Mouse (Mus musculus): Measurements from ENCODE around the gene Htr7.

The Htr7 gene

DNA sequence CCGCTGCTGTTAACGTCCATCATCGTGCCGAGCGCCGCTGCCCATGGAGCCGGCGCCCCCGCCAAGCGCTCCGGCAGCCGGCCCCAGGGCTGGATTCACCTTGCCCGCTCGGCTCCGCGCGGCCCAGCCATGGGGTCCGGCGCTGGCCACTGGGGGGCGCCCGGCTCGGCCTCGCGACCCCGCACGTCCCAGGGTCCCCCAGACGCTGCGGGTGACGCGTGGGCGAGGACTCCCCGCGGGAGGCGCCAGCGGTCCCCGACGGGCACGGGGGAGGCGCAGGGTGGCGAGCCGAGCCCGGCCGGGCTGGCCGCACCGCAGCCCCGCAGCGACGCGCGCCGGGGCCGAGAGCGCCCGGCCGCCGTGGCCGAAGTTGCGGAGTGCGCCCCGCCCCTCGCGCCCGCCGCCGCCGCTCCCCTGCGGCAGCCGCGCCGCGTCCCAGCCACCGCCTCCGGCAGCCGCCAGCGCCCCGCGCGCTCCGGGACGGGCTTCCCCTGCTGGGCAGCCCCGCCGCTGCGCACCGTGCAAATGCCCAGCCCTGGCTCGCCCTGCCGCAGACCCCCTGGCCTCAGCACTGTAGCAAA is at the start of gene Htr7:
Gene Htr7, minus strand, starts transcription at position 277 of the 581 bp plus-strand sequence.
- in situ Hi-C loops (cut with MboI; ENCODE audit: low pct_unique_long_range_greater_than_20kb in 1 of 2, low sequenced_read_pairs in 2 of 2, unreplicated experiment in 1 of 2) = no loop called here

DNA sequence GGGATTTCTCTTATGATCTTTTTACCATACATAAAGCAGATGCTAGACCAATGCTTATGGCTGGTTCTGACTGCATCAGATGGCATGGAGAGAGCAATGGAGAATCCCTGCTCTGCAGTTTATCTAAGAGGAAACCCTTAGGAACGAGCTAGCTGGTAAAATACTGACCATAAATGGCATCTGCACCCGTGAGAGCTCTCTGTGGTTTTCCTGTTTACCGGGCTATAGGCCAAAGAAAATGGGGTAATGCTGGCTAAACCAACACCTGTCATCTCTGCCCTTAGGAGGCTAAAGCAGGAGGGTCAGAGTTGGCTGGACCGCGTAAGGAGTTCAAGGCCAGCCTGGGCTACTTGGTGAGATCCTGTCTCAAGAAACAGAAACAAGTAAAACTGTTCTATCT is 46.6 kb upstream of the Htr7 start:
- in situ Hi-C loops (cut with MboI; ENCODE audit: low pct_unique_long_range_greater_than_20kb in 1 of 2, low sequenced_read_pairs in 2 of 2, unreplicated experiment in 1 of 2) = loop anchor here (25.0 kb wide), 1 partner anchor 333 kb away; no protein-coding TSS in a partner anchor

DNA sequence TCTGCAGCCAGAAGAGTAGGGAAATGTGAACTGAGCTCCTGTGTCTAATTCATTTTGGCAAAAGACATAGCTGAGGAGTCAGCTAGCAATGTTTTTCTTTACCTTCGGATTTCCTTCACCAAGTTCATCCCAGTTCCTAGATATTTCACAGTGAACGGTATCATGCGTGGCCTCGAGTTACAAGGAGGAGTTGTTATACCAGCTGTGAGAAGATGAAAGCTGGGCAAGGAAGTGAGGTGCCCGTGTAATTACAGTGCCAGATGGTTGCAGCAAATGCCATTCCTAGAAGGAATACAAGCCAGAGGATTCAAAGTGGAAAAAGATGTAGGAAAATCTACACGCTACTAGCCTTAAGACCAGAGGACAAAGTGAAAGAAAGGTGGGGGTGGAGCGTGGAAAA is 41.6 kb upstream of the Htr7 start:
- in situ Hi-C loops (cut with MboI; ENCODE audit: low pct_unique_long_range_greater_than_20kb in 1 of 2, low sequenced_read_pairs in 2 of 2, unreplicated experiment in 1 of 2) = loop anchor here (25.0 kb wide), 1 partner anchor 1112 kb away; no protein-coding TSS in a partner anchor

DNA sequence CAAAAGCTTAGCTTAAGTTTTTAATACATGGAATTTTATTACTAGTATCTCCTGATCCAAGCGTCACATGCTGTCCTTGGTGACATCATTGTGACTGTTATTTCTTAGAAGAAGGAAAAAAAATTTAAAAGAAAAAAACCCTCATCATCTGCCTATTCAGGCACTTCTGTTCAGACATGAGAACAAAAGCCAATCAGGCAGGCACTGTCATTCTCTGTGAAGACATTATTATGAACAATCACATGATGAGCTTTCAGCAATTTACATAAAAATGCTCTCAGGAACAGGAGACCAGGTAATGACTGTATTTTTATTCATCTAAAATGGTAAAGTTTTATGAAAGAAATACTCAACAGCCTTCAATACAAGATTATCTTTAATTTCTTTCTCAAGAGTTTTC is 41.0 kb upstream of the Htr7 start:
- in situ Hi-C loops (cut with MboI; ENCODE audit: low pct_unique_long_range_greater_than_20kb in 1 of 2, low sequenced_read_pairs in 2 of 2, unreplicated experiment in 1 of 2) = loop anchor here (25.0 kb wide), 1 partner anchor 1111 kb away; no protein-coding TSS in a partner anchor

DNA sequence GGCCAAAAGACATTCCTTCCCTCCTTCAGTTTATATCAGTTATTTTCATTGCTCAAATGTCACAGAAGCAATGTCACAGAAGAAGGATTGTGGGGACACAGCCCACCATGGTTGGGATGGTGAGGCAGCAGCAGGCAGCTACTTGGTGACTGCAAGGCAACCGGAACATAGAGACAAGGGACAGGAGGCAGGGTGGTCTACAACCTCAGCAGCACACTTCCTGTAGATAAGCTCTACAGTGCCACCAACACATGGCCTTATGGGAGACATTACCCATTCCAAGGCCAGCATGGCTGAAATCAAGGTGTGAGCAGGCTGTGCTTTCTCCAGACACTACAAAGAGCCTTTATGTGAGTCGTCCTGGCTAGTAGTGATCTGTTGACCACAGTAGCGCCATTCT is 39.9 kb upstream of the Htr7 start:
- in situ Hi-C loops (cut with MboI; ENCODE audit: low pct_unique_long_range_greater_than_20kb in 1 of 2, low sequenced_read_pairs in 2 of 2, unreplicated experiment in 1 of 2) = loop anchor here (25.0 kb wide), 1 partner anchor 1110 kb away; no protein-coding TSS in a partner anchor

DNA sequence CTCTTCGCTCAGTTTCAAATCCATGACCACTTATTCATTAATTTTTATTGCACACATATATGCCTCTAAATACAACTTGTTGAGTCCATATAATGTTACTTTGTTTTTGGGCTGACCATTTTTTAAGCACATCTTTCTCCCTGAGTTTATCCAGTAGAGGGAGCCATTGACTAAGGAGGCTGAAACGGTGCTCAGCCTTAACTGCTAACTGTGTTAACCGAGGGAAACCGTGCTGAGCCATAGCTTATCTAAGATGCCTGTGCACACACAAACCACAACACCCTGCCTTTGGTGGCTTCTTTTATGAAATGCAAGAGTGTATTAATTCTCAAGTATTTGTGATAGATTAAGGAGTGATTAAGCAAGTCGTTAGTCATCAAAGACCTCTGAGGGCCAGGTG is 33.5 kb upstream of the Htr7 start:
- in situ Hi-C loops (cut with MboI; ENCODE audit: low pct_unique_long_range_greater_than_20kb in 1 of 2, low sequenced_read_pairs in 2 of 2, unreplicated experiment in 1 of 2) = loop anchor here (25.0 kb wide), 1 partner anchor 1103 kb away; no protein-coding TSS in a partner anchor

DNA sequence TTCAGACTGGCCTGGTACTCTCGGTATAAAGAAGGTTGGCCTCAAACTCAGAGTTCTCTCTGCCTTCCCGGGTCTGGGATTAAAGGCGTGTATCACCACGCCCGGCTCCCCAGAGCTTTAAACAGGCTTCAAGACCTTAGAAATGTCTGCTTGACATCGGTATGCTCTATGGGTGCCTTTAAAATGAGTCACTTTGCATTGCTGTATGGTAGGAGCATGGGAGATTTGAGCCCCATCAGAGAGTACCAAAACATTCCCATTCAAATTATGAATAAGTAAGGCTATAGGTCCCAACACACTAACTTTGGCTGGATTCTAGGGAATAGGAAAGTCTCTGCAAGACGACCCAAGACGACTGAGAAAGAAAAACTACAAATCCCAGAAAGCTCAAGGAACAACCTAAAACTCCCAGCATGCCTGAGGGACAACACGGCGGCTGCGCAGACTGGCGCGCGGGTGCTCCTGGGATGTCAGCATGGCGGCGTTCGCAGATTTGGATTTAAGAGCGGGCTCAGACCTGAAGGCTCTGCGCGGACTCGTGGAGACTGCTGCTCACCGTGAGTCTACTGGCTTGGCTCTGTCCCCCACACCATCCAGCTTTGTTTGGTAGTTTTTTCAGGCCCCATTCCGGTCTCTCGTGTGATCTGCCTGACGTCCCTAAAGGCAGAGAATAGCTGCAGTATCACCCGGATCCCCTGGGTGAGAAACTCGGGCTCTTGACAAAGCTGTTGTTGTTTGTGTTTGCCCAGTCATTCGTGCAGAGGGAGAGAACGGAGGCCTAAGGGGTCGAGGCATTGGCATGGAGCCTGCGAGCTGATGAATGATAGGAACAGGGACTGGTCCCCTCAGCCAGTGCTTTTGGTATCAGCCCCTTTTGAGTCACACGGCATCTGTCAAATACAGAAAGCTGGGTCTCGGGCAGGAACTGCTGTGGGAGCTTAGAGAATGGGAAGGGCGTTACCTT is 26.2 kb upstream of the Htr7 start, which contains the start of gene Rpp30:
Gene Rpp30, plus strand, starts transcription at position 455 of the 964 bp plus-strand sequence.
- in situ Hi-C loops (cut with MboI; ENCODE audit: low pct_unique_long_range_greater_than_20kb in 1 of 2, low sequenced_read_pairs in 2 of 2, unreplicated experiment in 1 of 2) = loop anchor here (25.0 kb wide), 1 partner anchor 1096 kb away; no protein-coding TSS in a partner anchor

DNA sequence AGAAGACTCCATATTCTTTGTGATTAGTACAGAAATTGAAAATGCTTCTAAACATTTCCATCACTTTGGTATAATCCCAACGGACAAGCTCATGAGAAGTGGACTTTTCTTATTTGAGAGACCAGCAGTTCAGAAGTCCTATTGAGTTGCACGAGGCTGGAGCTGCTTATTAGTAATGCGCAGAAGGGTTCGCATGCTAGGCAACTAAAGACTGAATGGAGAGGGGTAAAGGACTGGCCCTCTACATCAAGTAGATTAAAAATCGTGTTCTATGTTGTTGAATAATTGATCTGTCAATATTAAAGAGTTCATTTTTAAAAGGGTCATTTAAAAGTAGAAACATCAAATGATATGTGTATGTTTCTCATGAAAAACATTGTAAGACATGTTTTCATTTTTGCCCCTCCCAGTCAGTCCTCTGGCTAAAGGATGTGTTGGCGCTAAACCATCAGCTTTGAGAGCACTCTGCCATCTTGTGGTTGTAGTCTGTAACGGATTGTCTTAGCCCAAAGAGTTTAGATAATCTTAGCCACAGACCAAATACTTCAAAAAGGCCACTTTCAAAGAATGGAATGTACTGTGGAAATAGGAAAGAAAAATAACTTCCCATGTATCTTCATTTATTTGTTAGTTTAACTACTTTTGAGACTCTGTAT is 25.4 kb upstream of the Htr7 start:
- in situ Hi-C loops (cut with MboI; ENCODE audit: low pct_unique_long_range_greater_than_20kb in 1 of 2, low sequenced_read_pairs in 2 of 2, unreplicated experiment in 1 of 2) = loop anchor here (25.0 kb wide), 1 partner anchor 1095 kb away; no protein-coding TSS in a partner anchor

DNA sequence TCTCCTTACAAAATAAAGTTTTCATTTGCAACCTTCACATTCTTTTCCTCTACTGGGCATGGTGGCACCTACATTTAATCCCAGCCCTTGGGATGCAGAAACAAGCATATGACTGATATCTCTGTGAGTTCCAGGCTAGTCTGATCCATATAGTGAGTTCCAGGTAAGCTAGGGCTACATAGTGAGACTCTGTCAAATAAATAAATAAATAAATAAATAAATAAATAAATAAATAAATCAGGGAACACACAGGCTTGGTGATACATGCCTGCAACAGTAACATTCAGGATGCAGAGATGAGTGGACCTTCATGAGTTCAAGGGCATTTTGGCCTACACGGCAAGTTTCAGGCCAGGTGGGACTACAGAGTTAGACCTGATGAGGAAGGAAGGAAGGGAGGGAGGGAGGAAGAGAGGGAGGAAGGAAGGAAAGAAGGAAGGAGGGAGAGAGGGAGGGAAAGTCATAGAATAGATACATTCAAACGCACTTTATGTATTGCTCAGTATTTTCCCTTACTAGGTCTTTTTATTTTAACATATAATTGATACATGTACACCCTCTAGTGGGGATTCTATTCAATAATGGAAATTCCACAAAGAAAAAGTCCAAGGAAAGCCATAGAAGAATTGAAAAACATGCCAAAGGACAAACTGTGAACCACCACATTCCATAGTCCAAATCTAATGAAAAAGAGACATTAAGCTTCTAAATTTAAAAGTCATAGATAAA is 5.7 kb upstream of the Htr7 start:
- in situ Hi-C loops (cut with MboI; ENCODE audit: low pct_unique_long_range_greater_than_20kb in 1 of 2, low sequenced_read_pairs in 2 of 2, unreplicated experiment in 1 of 2) = no loop called here

DNA sequence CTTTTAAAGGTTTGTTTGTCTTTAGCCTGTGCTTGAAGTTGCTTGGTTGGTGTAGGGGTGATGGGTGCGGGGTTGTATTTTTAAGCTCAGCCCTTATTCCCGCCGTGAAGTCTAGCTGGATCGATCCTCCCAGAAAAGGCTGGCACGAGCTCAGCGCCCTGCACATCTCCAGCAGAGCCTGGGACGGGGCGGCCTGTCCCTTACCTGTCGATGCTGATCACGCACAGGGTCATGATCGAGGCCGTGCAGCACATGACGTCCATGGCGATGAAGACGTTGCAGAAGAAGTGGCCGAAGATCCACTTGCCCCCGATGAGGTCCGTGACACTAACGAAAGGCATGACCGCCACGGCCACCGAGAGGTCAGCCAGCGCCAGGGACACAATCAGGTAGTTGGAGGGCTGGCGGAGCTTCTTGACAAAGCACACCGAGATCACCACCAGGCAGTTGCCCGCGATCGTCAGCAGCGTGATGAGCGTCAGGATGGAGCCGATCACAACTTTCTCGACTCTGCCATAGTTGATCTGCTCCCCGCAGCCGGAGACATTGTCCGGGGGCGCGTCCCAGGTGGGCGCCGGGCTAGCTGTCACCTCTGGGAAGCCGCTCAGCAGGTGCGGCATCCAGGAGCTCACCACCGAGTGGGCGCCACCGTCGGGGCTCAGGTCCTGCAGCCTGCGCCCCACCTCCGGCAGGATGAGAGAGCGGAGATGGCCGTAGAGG is 645 bp downstream of the Htr7 start:
- in situ Hi-C loops (cut with MboI; ENCODE audit: low pct_unique_long_range_greater_than_20kb in 1 of 2, low sequenced_read_pairs in 2 of 2, unreplicated experiment in 1 of 2) = no loop called here

DNA sequence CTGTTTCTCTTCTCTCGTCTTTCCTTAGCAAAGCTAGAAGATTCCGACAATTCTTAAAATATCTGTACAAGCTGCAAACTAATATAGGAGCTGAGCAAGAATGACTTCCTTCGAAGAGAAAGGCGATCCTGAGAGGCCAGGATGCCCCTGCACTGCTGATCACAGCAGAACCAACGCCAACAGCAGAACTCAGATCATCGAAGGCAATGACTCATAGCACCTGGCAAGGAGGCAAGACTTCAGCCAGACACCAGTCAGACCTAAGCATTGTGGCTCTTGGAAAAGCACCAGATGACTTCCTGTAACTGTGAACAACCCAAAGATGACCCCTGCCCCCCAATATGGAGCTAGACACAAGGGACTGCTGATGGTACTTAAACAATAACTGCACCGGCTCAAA is 11.3 kb downstream of the Htr7 start:
- in situ Hi-C loops (cut with MboI; ENCODE audit: low pct_unique_long_range_greater_than_20kb in 1 of 2, low sequenced_read_pairs in 2 of 2, unreplicated experiment in 1 of 2) = no loop called here

DNA sequence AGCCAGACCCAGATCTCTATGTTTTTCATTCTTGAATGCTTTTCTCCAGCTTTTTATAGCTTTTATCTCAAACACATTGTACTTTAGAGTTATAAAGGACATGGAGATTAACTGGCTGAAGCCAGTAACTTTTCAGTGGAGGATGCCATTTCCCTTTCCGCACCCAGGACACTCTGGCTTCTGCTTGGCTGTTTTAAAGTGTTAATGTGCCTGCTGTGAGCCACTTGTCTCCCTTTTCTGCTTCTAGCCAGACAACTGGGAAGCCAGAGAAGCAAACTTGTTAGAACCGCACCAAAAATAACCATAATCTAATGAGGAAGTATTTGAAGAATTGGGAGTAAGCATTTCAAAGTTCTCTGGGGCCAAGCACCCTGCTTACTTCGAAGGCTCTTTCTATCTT is 42.5 kb downstream of the Htr7 start:
- in situ Hi-C loops (cut with MboI; ENCODE audit: low pct_unique_long_range_greater_than_20kb in 1 of 2, low sequenced_read_pairs in 2 of 2, unreplicated experiment in 1 of 2) = no loop called here

DNA sequence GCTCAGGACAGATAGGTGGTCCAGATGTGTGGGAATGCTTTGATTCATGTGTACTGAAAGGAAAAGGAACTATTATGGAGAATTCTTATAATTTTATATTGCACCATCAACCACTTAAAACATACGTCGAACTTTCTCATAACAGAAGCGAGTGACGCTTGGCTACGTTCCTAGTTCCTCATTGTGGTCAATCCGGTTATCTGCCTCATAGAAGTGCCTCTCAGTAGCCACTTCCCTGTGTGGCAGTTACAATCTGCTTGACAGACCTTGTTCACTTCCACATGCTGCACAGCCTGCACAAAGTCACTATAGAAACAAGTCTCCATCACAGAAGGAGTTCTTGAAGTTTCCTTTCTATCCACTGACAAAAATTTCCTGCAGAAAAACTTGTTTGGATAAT is 51.0 kb downstream of the Htr7 start:
- in situ Hi-C loops (cut with MboI; ENCODE audit: low pct_unique_long_range_greater_than_20kb in 1 of 2, low sequenced_read_pairs in 2 of 2, unreplicated experiment in 1 of 2) = no loop called here

DNA sequence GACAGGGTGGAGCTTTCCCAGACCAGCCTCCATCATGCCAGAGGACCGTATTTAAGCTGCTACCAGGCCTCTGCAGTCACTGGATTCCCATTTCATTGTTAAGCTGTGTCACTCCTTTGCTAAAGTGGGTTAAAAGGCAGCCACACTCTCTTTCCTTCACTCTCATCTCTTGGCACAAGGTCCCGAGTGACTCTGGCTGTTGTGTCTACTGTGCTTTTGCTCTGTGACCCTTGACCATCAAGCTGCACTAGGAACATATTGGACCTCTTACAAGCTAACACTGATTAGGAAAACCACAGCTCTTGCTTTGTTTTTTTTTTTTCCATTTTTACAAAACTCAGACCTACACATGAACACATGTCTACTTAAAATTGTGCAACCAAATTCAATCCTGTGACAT is 52.3 kb downstream of the Htr7 start:
- in situ Hi-C loops (cut with MboI; ENCODE audit: low pct_unique_long_range_greater_than_20kb in 1 of 2, low sequenced_read_pairs in 2 of 2, unreplicated experiment in 1 of 2) = no loop called here

DNA sequence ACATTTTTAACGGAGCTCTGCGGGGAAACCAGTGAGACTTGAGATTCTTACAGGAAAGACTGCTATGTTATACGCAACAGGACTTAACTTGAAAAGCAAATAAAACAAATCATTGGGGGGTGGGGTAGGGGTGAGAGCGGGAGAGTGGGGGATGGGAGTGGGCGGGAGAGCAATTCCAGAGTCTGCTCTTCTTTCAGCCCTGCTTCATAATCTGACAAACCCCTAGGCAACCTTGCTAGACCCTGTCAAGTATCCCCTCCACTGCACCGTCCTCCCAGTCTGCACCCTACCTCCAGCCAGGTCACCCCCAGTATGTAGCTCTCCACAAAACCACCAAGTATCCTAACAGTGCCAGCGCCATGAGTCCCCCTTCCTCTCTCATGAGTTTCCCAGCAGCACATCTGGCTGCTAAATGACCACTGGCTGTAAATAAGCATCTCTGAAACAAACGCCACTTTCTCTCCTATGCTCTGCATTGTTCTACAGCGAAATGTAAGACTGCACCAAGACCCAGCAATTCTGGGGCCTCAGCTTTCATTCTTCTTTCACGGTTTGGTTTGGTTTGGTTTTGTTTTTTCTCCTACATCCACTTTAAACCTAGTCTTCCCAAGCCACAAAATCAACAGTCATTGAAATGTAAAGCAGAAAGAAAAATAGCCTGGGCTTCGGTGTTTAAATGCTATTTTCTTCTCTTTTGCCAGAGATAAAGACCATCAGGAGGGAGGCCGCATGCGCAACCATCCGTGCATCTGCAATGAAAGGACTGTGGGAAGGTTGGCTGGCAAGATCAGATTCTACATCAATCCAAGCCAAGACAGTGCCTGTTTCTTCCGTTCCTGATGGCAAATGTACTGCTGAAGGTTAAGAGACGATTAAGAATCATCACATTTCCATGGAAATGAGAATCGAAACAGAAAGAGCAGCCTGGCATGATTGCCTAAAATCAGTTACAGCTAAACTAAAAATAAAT is 54.5 kb downstream of the Htr7 start:
- in situ Hi-C loops (cut with MboI; ENCODE audit: low pct_unique_long_range_greater_than_20kb in 1 of 2, low sequenced_read_pairs in 2 of 2, unreplicated experiment in 1 of 2) = no loop called here

DNA sequence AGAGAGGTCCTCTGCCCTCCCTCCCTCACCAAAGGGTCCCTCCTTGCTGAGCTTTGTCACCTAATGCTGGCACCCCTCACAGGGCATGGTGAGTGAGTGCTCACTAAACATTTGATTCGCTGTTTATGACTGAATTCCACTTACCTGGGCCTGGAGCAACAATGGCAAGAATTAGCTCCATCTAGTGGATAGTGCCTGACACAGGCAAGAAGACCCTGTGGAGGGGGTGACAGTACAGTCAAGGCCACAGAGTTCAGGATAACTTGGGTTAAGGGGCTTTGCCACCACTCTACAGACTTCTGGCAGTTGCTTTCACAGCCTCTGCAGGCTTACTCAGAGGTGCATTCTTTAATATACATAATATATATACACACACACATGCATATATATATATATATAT is 55.8 kb downstream of the Htr7 start:
- in situ Hi-C loops (cut with MboI; ENCODE audit: low pct_unique_long_range_greater_than_20kb in 1 of 2, low sequenced_read_pairs in 2 of 2, unreplicated experiment in 1 of 2) = no loop called here

DNA sequence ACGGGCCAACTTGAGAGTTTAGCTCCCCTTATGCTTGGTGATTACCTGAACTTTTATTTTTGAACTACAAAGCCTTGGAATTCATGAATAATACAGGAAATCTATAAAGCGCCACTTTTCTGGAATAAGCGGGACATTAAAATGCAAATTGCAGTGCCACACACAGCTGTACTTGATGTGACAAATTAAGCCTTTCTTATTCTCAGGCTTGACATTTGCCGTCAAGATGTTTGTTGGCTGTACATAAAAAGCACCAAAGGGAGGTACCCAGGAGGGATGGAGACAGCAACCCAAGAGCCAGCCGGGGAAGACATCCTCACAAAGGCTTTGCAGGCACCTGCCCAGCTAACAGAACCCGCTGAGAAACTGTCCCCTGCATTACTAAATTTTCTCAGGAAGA is 56.4 kb downstream of the Htr7 start:
- in situ Hi-C loops (cut with MboI; ENCODE audit: low pct_unique_long_range_greater_than_20kb in 1 of 2, low sequenced_read_pairs in 2 of 2, unreplicated experiment in 1 of 2) = no loop called here
